Mouse (Mus musculus): ENCODE results near the gene Ppp1r11.

- no peak for TF ChIP-seq CTCF (IDR thresholded peaks at IDR 0.05; ENCODE audit: borderline replicate concordance, insufficient read depth, low read depth, low read length)
- TF ChIP-seq POLR2A (IDR thresholded peaks at IDR 0.05; ENCODE audit: borderline replicate concordance, insufficient read depth, low read length), result no peak; the same call in 1 of the 2 replicates
These were observed 4.3 kb downstream of the Ppp1r11 start for GRCm38 (mm10) chr17:36947051-36947819.

All from cerebellum, adult 2 months (tissue).